Mouse (Mus musculus) urinary bladder, postnatal 36 days (tissue): ENCODE measurements at regions not wholly inside any gene's neighbourhood (a gene's known extent, or its start where the extent isn't known, plus 50 kb on each side); places are given as distances from the start of the nearest gene placed in this dataset.

Source experiments
- DNase-seq, 2 experiments: peaks; one replicate each; pipeline ENCODE4 v3.0.0; 2022; ENCODE audit warnings: low spot score in 2 of 2, mixed read lengths in 1 of 2

GRCm38 (mm10) chr3:15200990-15201389, 131.1 kb downstream of the Gm9733 start:
- DNase-seq = no peak

- DNase-seq = no peak
These were observed 129.3 kb downstream of the Gm9733 start for GRCm38 (mm10) chr3:15202760-15203159.

GRCm38 (mm10) chr3:15205266-15206229, 126.6 kb downstream of the Gm9733 start:
- DNase-seq = no peak

- no peak for DNase-seq
These were observed 119.7 kb downstream of the Gm9733 start for GRCm38 (mm10) chr3:15212357-15212756.

GRCm38 (mm10) chr3:15217591-15217990, 114.5 kb downstream of the Gm9733 start:
- DNase-seq = no peak

- no peak for DNase-seq
These were observed 112.8 kb downstream of the Gm9733 start for GRCm38 (mm10) chr3:15219275-15219674.

- no peak for DNase-seq
These were observed 108.8 kb downstream of the Gm9733 start for GRCm38 (mm10) chr3:15223266-15223665.

GRCm38 (mm10) chr3:15224452-15224851, 107.7 kb downstream of the Gm9733 start:
- DNase-seq = no peak

- DNase-seq = no peak
These were observed 103.5 kb downstream of the Gm9733 start for GRCm38 (mm10) chr3:15228641-15229040.

- DNase-seq = no peak
These were observed 101.9 kb downstream of the Gm9733 start for GRCm38 (mm10) chr3:15230204-15230603.

- no peak for DNase-seq
These were observed 100.7 kb downstream of the Gm9733 start for GRCm38 (mm10) chr3:15231433-15231832.

- DNase-seq = no peak
These were observed 94.2 kb downstream of the Gm9733 start for GRCm38 (mm10) chr3:15237817-15238432.

GRCm38 (mm10) chr3:15242388-15242787, 89.7 kb downstream of the Gm9733 start:
- no peak for DNase-seq

GRCm38 (mm10) chr3:15243584-15243983, 88.5 kb downstream of the Gm9733 start:
- no peak for DNase-seq

- DNase-seq = no peak
These were observed 87.1 kb downstream of the Gm9733 start for GRCm38 (mm10) chr3:15244999-15245398.
